Mouse (Mus musculus) gastrocnemius, adult 8-10 months (tissue): ENCODE measurements around the gene Acot11. TPM values are rescaled to one million over a fixed set of nuclear protein-coding genes. Genes with fewer than 3 reads are reported as not detected.

Experiments used
- total RNA-seq, 4 experiments: library from RNA; stranded (reverse); gene quantifications; 2 replicates each; pipeline ENCODE4 v1.2.4; 2022

Gene Acot11
- total RNA-seq, 4 experiments from 2014 or later = 9.1 to 12.9 (median 10.1) TPM

Other genes starting within 250 kb of the Acot11 start
- 1 to 10 TPM; 1.2 to 2.5 (median 1.8) TPM for gene Dhcr24, start 244.0 kb downstream of the Acot11 start, total RNA-seq
- gene Lexm, start 187.8 kb downstream of the Acot11 start, total RNA-seq = not detected
- gene Ttc22, start 182.6 kb downstream of the Acot11 start, total RNA-seq = not detected
- 1 to 10 TPM; 1.7 to 5.9 (median 3.7) TPM for gene Pars2, start 153.9 kb downstream of the Acot11 start, total RNA-seq
- gene Ttc4, start 126.1 kb downstream of the Acot11 start, total RNA-seq = 10 to 100 TPM; 21.9 to 28.7 (median 26.4) TPM
- gene Mroh7, start 74.1 kb downstream of the Acot11 start, total RNA-seq = under 1 TPM in 2 of 4 experiments, not detected in 2; 0.12 to 0.19 TPM
- not detected for gene Fam151a, start 71.1 kb downstream of the Acot11 start, total RNA-seq
- gene Ssbp3, start 105.7 kb upstream of the Acot11 start, total RNA-seq = 10 to 100 TPM; 24.0 to 27.1 (median 25.8) TPM